Mouse (Mus musculus) megakaryocyte, embryonic 14.5 days (primary cell): ENCODE results near the gene Pigf.

Experiments
- FLI1 ChIP-seq: IDR thresholded peaks from 2 replicates; pipeline ENCODE4 v1.6.1; 2012; ENCODE audit warnings: low read length, inconsistent platforms, mixed read lengths
- GATA1 ChIP-seq: IDR thresholded peaks from 3 replicates; pipeline ENCODE4 v1.6.1; 2012; ENCODE audit warnings: mixed read lengths, low read length, inconsistent platforms, borderline replicate concordance

GRCm38 (mm10) chr17:86964041-86964440 is 61.2 kb downstream of the Pigf start:
- TF ChIP-seq FLI1 (no peak), GATA1 (no peak)
